In genomic region chr5:75215678-75216256, GRCm38 (mm10) we compare ENCODE assay signal across 25 mouse cellular contexts.
DNase-seq lines count a peak whose midpoint lies in the region; ATAC-seq and TF ChIP-seq lines count a peak whose summit lies in the region.
"Had no signal": no experiment of that assay in that cellular context is flagged by ENCODE, and none has a peak within 500 bp of the region (broad histone marks: within the 10 kb centered on the region; RNA-seq: fewer than 3 reads in every experiment).

No protein-coding gene starts in this region.

- DNase-seq in embryonic facial prominence, embryonic 11.5 days (ENCODE audit: low spot score): no peak
- DNase-seq in embryonic facial prominence, embryonic 10.5 days (ENCODE audit: low spot score): no peak
- no peak for DNase-seq in midbrain, embryonic 11.5 days (ENCODE audit: low spot score, missing footprints)
- no peak for DNase-seq in midbrain, postnatal 0 days (ENCODE audit: low spot score)
- DNase-seq in midbrain, embryonic 14.5 days: no peak
- no peak for DNase-seq in layer of hippocampus, adult 9-10 months (ENCODE audit: low spot score)
- DNase-seq: adrenal gland, adult 2 months; adrenal gland, postnatal 25 days; cerebellum, adult 11-12 months; cerebellum, adult 8-10 months; forebrain, postnatal 0 days; gastrocnemius, postnatal 25 days; heart, adult 2 months had no signal

- 0 out of 2 replicates have a peak, but pooled peaks have one; percentile 18 for ATAC-seq in embryonic facial prominence, embryonic 11.5 days (replicated peaks; ENCODE audit: insufficient number of reproducible peaks, low FRiP score, low TSS enrichment, low read depth)
- ATAC-seq in midbrain, embryonic 12.5 days (ENCODE audit: low FRiP score, low read depth): 0 out of 2 replicates have a peak, but pooled peaks have one; percentile 12
- no peak for ATAC-seq in midbrain, embryonic 11.5 days (ENCODE audit: low FRiP score)
- ATAC-seq in midbrain, postnatal 0 days (ENCODE audit: low FRiP score): 0 out of 2 replicates have a peak, but pooled peaks have one; percentile 13
- no peak for ATAC-seq in midbrain, embryonic 14.5 days (ENCODE audit: low FRiP score, low TSS enrichment)
- ATAC-seq in embryonic facial prominence, embryonic 13.5 days (ENCODE audit: insufficient number of reproducible peaks, insufficient read depth, low FRiP score, low TSS enrichment, low read depth): 0 out of 2 replicates have a peak, but pooled peaks have one; percentile 37
- ATAC-seq: CD4-positive, CD25-positive, alpha-beta regulatory T cell, adult 4 months; forebrain, embryonic 14.5 days; forebrain, postnatal 0 days; inflammation-experienced regulatory T-cells, adult 6 months; intestine, embryonic 16.5 days; Patski had no signal

- no peaks in the 10 kb centered on the region for H3K4me1 ChIP-seq in embryonic facial prominence, embryonic 11.5 days (ENCODE audit: control insufficient read depth, insufficient read depth, low read length)
- H3K4me1 ChIP-seq in embryonic facial prominence, embryonic 10.5 days: peaks cover 12% of the 10 kb centered on the region
- H3K4me1 ChIP-seq in midbrain, embryonic 12.5 days: no peaks in the 10 kb centered on the region
- H3K4me1 ChIP-seq in midbrain, embryonic 11.5 days (ENCODE audit: control insufficient read depth, insufficient read depth, low read length): no peaks in the 10 kb centered on the region
- H3K4me1 ChIP-seq in midbrain, postnatal 0 days (ENCODE audit: insufficient read depth, low read length): no peaks in the 10 kb centered on the region
- no peaks in the 10 kb centered on the region for H3K4me1 ChIP-seq in midbrain, embryonic 14.5 days (ENCODE audit: control insufficient read depth, insufficient read depth, low read length)
- H3K4me1 ChIP-seq in embryonic facial prominence, embryonic 13.5 days: no peaks in the 10 kb centered on the region
- H3K4me1 ChIP-seq: embryonic facial prominence, embryonic 15.5 days; heart, embryonic 13.5 days had no signal

- TF ChIP-seq CTCF in midbrain, postnatal 0 days (IDR thresholded peaks at IDR 0.05): no peak

- H3K27me3 ChIP-seq in embryonic facial prominence, embryonic 11.5 days (ENCODE audit: control insufficient read depth, insufficient read depth, low read length): no peaks in the 10 kb centered on the region
- no peaks in the 10 kb centered on the region; the same call in 1 of the 2 replicates for H3K27me3 ChIP-seq in embryonic facial prominence, embryonic 10.5 days (replicated peaks; ENCODE audit: low read depth, poor library complexity, severe bottlenecking)
- peaks cover 38% of the 10 kb centered on the region for H3K27me3 ChIP-seq in midbrain, embryonic 12.5 days
- no peaks in the 10 kb centered on the region; the same call in 1 of the 2 replicates for H3K27me3 ChIP-seq in midbrain, embryonic 11.5 days (ENCODE audit: control insufficient read depth, insufficient read depth, low read length)
- H3K27me3 ChIP-seq in midbrain, postnatal 0 days (ENCODE audit: insufficient read depth, low read length): no peaks in the 10 kb centered on the region
- H3K27me3 ChIP-seq in midbrain, embryonic 14.5 days (ENCODE audit: control insufficient read depth, insufficient read depth, low read length): no peaks in the 10 kb centered on the region
- no peaks in the 10 kb centered on the region for H3K27me3 ChIP-seq in embryonic facial prominence, embryonic 13.5 days
- H3K27me3 ChIP-seq: embryonic facial prominence, embryonic 15.5 days had no signal

- no peak overlapping the region for H3K9ac ChIP-seq in embryonic facial prominence, embryonic 11.5 days (replicated peaks; ENCODE audit: low read length)
- no peak overlapping the region for H3K9ac ChIP-seq in midbrain, embryonic 12.5 days (replicated peaks)
- H3K9ac ChIP-seq in midbrain, embryonic 11.5 days (ENCODE audit: low read length): no peak overlapping the region
- no peak overlapping the region for H3K9ac ChIP-seq in midbrain, postnatal 0 days (replicated peaks; ENCODE audit: low read length, poor library complexity, severe bottlenecking)
- no peak overlapping the region for H3K9ac ChIP-seq in midbrain, embryonic 14.5 days (replicated peaks; ENCODE audit: low read length)
- no peak overlapping the region for H3K9ac ChIP-seq in embryonic facial prominence, embryonic 13.5 days
- H3K9ac ChIP-seq: embryonic facial prominence, embryonic 15.5 days; forebrain, postnatal 0 days; heart, embryonic 13.5 days; hindbrain, embryonic 14.5 days had no signal

- H3K4me2 ChIP-seq in embryonic facial prominence, embryonic 11.5 days (ENCODE audit: low read depth, low read length): no peak overlapping the region
- no peak overlapping the region for H3K4me2 ChIP-seq in midbrain, embryonic 12.5 days (replicated peaks)
- H3K4me2 ChIP-seq in midbrain, embryonic 11.5 days: no peak overlapping the region
- no peak overlapping the region for H3K4me2 ChIP-seq in midbrain, postnatal 0 days (ENCODE audit: low read depth, low read length, poor library complexity, severe bottlenecking)
- no peak overlapping the region for H3K4me2 ChIP-seq in midbrain, embryonic 14.5 days (ENCODE audit: low read length)
- no peak overlapping the region for H3K4me2 ChIP-seq in embryonic facial prominence, embryonic 13.5 days
- H3K4me2 ChIP-seq: embryonic facial prominence, embryonic 15.5 days; heart, embryonic 13.5 days; hindbrain, embryonic 14.5 days had no signal

- 59% methylated on average over 7 of the region's 7 CpGs for WGBS in embryonic facial prominence, embryonic 11.5 days
- 60% methylated on average over 7 of the region's 7 CpGs for WGBS in embryonic facial prominence, embryonic 10.5 days
- 68% methylated on average over 7 of the region's 7 CpGs for WGBS in midbrain, embryonic 12.5 days
- 71% methylated on average over 7 of the region's 7 CpGs for WGBS in midbrain, embryonic 11.5 days
- 73% methylated on average over 7 of the region's 7 CpGs for WGBS in midbrain, postnatal 0 days
- 74% methylated on average over 7 of the region's 7 CpGs for WGBS in midbrain, embryonic 14.5 days
- 58% methylated on average over 7 of the region's 7 CpGs for WGBS in embryonic facial prominence, embryonic 13.5 days

- H3K36me3 ChIP-seq in embryonic facial prominence, embryonic 11.5 days (replicated peaks; ENCODE audit: control insufficient read depth, insufficient read depth, low read depth, low read length): no peaks in the 10 kb centered on the region
- no peaks in the 10 kb centered on the region for H3K36me3 ChIP-seq in embryonic facial prominence, embryonic 10.5 days (replicated peaks)
- H3K36me3 ChIP-seq in midbrain, embryonic 12.5 days: no peaks in the 10 kb centered on the region
- H3K36me3 ChIP-seq in midbrain, embryonic 11.5 days (ENCODE audit: control insufficient read depth, insufficient read depth, low read length): no peaks in the 10 kb centered on the region
- no peaks in the 10 kb centered on the region for H3K36me3 ChIP-seq in midbrain, postnatal 0 days (ENCODE audit: insufficient read depth, low read length)
- no peaks in the 10 kb centered on the region for H3K36me3 ChIP-seq in midbrain, embryonic 14.5 days (ENCODE audit: control insufficient read depth, insufficient read depth, low read length)
- H3K36me3 ChIP-seq in embryonic facial prominence, embryonic 13.5 days: no peaks in the 10 kb centered on the region
- H3K36me3 ChIP-seq: embryonic facial prominence, embryonic 15.5 days; heart, embryonic 10.5 days; heart, embryonic 13.5 days had no signal

- no peak overlapping the region for H3K27ac ChIP-seq in embryonic facial prominence, embryonic 11.5 days (replicated peaks; ENCODE audit: low read depth, low read length)
- H3K27ac ChIP-seq in embryonic facial prominence, embryonic 10.5 days (replicated peaks): no peak overlapping the region
- H3K27ac ChIP-seq in midbrain, embryonic 12.5 days (replicated peaks): no peak overlapping the region
- H3K27ac ChIP-seq in midbrain, embryonic 11.5 days (ENCODE audit: low read depth, low read length): no peak overlapping the region
- no peak overlapping the region for H3K27ac ChIP-seq in midbrain, postnatal 0 days (ENCODE audit: low read depth, low read length)
- H3K27ac ChIP-seq in midbrain, embryonic 14.5 days (replicated peaks; ENCODE audit: low read depth, low read length): no peak overlapping the region
- no peak overlapping the region for H3K27ac ChIP-seq in embryonic facial prominence, embryonic 13.5 days
- H3K27ac ChIP-seq: embryonic facial prominence, embryonic 15.5 days; heart, adult 2 months; heart, embryonic 10.5 days; heart, embryonic 13.5 days; hindbrain, embryonic 14.5 days; hindbrain, postnatal 0 days had no signal

- no peaks in the 10 kb centered on the region for H3K9me3 ChIP-seq in embryonic facial prominence, embryonic 11.5 days (replicated peaks; ENCODE audit: control insufficient read depth, low read length)
- H3K9me3 ChIP-seq in embryonic facial prominence, embryonic 10.5 days: no peaks in the 10 kb centered on the region
- H3K9me3 ChIP-seq in midbrain, embryonic 12.5 days: no peaks in the 10 kb centered on the region
- no peaks in the 10 kb centered on the region for H3K9me3 ChIP-seq in midbrain, embryonic 11.5 days (ENCODE audit: control insufficient read depth, low read length)
- no peaks in the 10 kb centered on the region for H3K9me3 ChIP-seq in midbrain, postnatal 0 days (ENCODE audit: low read length)
- H3K9me3 ChIP-seq in midbrain, embryonic 14.5 days (ENCODE audit: control insufficient read depth, low read length): no peaks in the 10 kb centered on the region
- no peaks in the 10 kb centered on the region for H3K9me3 ChIP-seq in embryonic facial prominence, embryonic 13.5 days
- H3K9me3 ChIP-seq: embryonic facial prominence, embryonic 15.5 days; heart, embryonic 10.5 days; heart, embryonic 13.5 days had no signal

- H3K4me3 ChIP-seq in embryonic facial prominence, embryonic 11.5 days (ENCODE audit: low read depth, low read length): no peak overlapping the region
- no peak overlapping the region for H3K4me3 ChIP-seq in embryonic facial prominence, embryonic 10.5 days
- no peak overlapping the region for H3K4me3 ChIP-seq in midbrain, embryonic 12.5 days
- no peak overlapping the region for H3K4me3 ChIP-seq in midbrain, embryonic 11.5 days (ENCODE audit: low read depth, low read length)
- no peak overlapping the region for H3K4me3 ChIP-seq in midbrain, postnatal 0 days (ENCODE audit: low read depth, low read length)
- H3K4me3 ChIP-seq in midbrain, embryonic 14.5 days (replicated peaks; ENCODE audit: low read depth, low read length): no peak overlapping the region
- H3K4me3 ChIP-seq in embryonic facial prominence, embryonic 13.5 days: no peak overlapping the region
- H3K4me3 ChIP-seq: embryonic facial prominence, embryonic 15.5 days; heart, adult 2 months; heart, embryonic 10.5 days; heart, embryonic 13.5 days had no signal

Comparison
In these comparisons a context has a peak if more than half of its experiments do, and no peak if none do; other contexts are left out.
1. ATAC-seq: peak in embryonic facial prominence, embryonic 11.5 days (single experiment), midbrain, embryonic 12.5 days (single experiment), midbrain, postnatal 0 days (single experiment) and embryonic facial prominence, embryonic 13.5 days (single experiment); none in midbrain, embryonic 11.5 days (single experiment) and midbrain, embryonic 14.5 days (single experiment).